Mouse (Mus musculus) forebrain, embryonic 11.5 days (tissue): Measurements from ENCODE around the gene Mrps35. TPM values are rescaled to one million over a fixed set of nuclear protein-coding genes. Genes with fewer than 3 reads are reported as not detected.

Experiments
- ATAC-seq: fragments of 200-750 bp; cut with Nextera tagmentation; replicated peaks from 2 replicates; pipeline ENCODE4 v1.8.0; 2017; ENCODE audit warnings: moderate TSS enrichment; ENCODE audit not compliant: low FRiP score
- DNase-seq: peaks from one replicate; pipeline ENCODE4 v3.0.0-alpha.2; 2017; ENCODE audit warnings: low spot score
- H3K27ac ChIP-seq: fragments of 300-500 bp; sonication (generic); 2 replicates; pipeline ENCODE4 v1.5.1; 2014; ENCODE audit warnings: low read depth, low read length
- H3K27me3 ChIP-seq: fragments of 300-500 bp; sonication (generic); 2 replicates; pipeline ENCODE4 v1.6.1; 2014; ENCODE audit warnings: mild to moderate bottlenecking, low read length, mixed read lengths; ENCODE audit not compliant: control insufficient read depth, insufficient read depth
- H3K36me3 ChIP-seq: fragments of 300-500 bp; sonication (generic); 2 replicates; pipeline ENCODE4 v1.6.1; 2014; ENCODE audit warnings: mild to moderate bottlenecking, low read length, moderate library complexity, mixed read lengths; ENCODE audit not compliant: control insufficient read depth, insufficient read depth
- H3K4me1 ChIP-seq: fragments of 300-500 bp; sonication (generic); replicated peaks from 2 replicates; pipeline ENCODE4 v1.6.1; 2014; ENCODE audit warnings: low read length, mixed read lengths; ENCODE audit not compliant: control insufficient read depth, insufficient read depth
- H3K4me2 ChIP-seq: fragments of 300-500 bp; sonication (generic); 2 replicates; pipeline ENCODE4 v1.6.1; 2014; ENCODE audit warnings: low read depth, mild to moderate bottlenecking, low read length, moderate library complexity, mixed read lengths; ENCODE audit not compliant: severe bottlenecking
- H3K4me3 ChIP-seq: fragments of 300-500 bp; sonication (generic); 2 replicates; pipeline ENCODE4 v1.5.1; 2014; ENCODE audit warnings: low read depth, low read length
- H3K9ac ChIP-seq: fragments of 300-500 bp; sonication (generic); 2 replicates; pipeline ENCODE4 v1.6.1; 2014; ENCODE audit warnings: low read length
- H3K9me3 ChIP-seq: fragments of 300-500 bp; sonication (generic); 2 replicates; pipeline ENCODE4 v1.6.1; 2016; ENCODE audit warnings: low read length, mixed read lengths; ENCODE audit not compliant: control insufficient read depth
- WGBS: fragments of 180-500 bp; shearing (Covaris S2); extraction: QIAGEN DNeasy Blood & Tissue Kit; methylation state at CpG from one replicate; pipeline ENCODE4 v1.1.7; 2014; 5-methylcytosine and 5-hydroxymethylcytosine counted together
- polyA plus RNA-seq: library from polyadenylated mRNA; unstranded; fragments of >200 nt; fragmentation: Nextera tagmentation; extraction: Ambion mirVana; gene quantifications from 2 replicates; pipeline ENCODE4 v1.2.1, GENCODE M21; 2014

Gene Mrps35
- polyA plus RNA-seq, 1 experiment from 2014 or later = 104 TPM

DNA sequence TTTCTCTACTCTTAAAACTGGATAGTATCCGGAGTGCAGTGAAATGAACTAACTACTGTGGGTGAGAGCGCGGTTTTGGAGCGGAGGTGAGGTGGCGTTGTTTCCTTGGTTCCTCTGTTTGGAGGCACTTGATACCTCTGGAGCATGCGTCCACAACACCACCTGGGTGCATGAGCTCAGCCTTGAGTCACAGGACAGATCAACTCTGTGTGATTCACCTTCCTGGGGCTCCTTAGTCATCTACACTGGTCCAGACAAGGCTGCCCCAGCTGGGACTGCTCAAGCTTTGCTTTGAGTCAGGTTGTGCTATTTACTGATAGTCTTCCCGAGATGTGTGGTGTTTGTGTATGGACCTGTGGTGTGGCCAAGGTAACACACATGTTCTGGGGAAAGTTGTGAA, 75.2 kb downstream of the Mrps35 start:
- 91% methylated on average over 7 of the region's 7 CpGs for whole genome bisulfite sequencing
- Histone ChIP-seq H3K9me3 (no peaks in the 10 kb centered on the region), H3K27me3 (no peaks in the 10 kb centered on the region), H3K9ac (no peak overlapping the region), H3K4me1 (no peaks in the 10 kb centered on the region), H3K4me3 (no peak overlapping the region), H3K36me3 (no peaks in the 10 kb centered on the region), H3K4me2 (no peak overlapping the region), H3K27ac (no peak overlapping the region)
- ATAC-seq (no peak), DNase-seq (no peak)

DNA sequence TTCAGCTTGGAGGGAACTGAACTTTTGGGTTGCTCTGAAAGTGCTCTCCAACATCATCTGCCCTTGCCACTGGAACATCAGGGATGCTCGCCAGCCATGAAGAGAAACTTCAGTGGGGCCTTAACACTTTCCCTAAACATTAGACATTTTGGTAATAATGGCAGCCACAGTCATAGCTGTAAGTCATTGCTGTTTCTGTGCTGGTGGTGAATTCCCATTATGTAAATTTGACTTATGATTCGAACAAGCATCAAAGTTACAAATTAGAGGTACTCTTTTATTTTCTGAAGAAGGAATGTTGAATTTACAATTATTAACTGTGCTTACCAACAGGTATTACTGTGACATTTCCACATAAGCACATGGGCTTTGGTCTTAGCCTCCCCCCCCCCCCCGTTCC, 75.6 kb downstream of the Mrps35 start:
- Histone ChIP-seq H3K4me1 (no peaks in the 10 kb centered on the region), H3K4me2 (no peak overlapping the region), H3K9ac (no peak overlapping the region), H3K4me3 (no peak overlapping the region), H3K27me3 (no peaks in the 10 kb centered on the region), H3K36me3 (no peaks in the 10 kb centered on the region), H3K9me3 (no peaks in the 10 kb centered on the region), H3K27ac (no peak overlapping the region)
- WGBS = 91% methylated on average over 3 of the region's 3 CpGs
- DNase-seq (no peak), ATAC-seq (no peak)

DNA sequence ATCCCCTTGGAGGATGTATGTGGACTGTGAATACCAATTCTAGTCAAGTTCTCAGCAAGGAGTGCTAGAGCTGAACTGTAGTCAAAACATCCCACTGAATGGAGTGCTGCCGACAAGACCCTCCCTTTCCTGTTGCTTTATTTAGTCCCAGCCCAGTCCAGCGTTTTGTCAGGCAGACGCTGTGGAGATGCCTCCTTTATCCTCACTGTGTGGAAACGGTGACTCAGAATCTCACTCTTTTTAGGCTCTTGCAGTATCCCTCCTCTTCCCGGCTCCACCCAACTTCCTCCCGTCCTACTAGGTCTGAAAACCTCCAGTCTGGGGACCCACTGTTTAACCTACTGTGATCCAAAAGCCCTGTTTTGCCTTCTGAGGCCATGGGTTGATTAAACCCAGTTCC, 78.8 kb downstream of the Mrps35 start:
- no peaks in the 10 kb centered on the region for H3K27me3 ChIP-seq
- no peaks in the 10 kb centered on the region for H3K9me3 ChIP-seq
- H3K27ac ChIP-seq = no peak overlapping the region
- 71% methylated on average over 6 of the region's 6 CpGs for WGBS
- no peaks in the 10 kb centered on the region for H3K36me3 ChIP-seq
- DNase-seq (no peak), ATAC-seq (no peak)
- no peak overlapping the region for H3K4me2 ChIP-seq
- no peaks in the 10 kb centered on the region for H3K4me1 ChIP-seq
- no peak overlapping the region for H3K9ac ChIP-seq
- H3K4me3 ChIP-seq = no peak overlapping the region

Other genes starting within 250 kb of the Mrps35 start
- gene Arntl2, start 246.7 kb upstream of the Mrps35 start, polyA plus RNA-seq = 0.86 and 1.3 TPM in 2 replicates
- not detected in 2 replicates for gene Smco2, start 192.7 kb upstream of the Mrps35 start, polyA plus RNA-seq
- 35.9 and 38.4 TPM in 2 replicates for gene Ppfibp1, start 154.3 kb upstream of the Mrps35 start, polyA plus RNA-seq
- gene 1700034J05Rik, start 88.3 kb upstream of the Mrps35 start, polyA plus RNA-seq = 0.08 and 0.09 TPM in 2 replicates
- gene Rep15, start 10.2 kb upstream of the Mrps35 start, polyA plus RNA-seq = 1.3 and 1.5 TPM in 2 replicates
- gene Mansc4, start 44.3 kb downstream of the Mrps35 start, polyA plus RNA-seq = 0.72 and 1.1 TPM in 2 replicates
- 8.4 and 9.0 TPM in 2 replicates for gene Klhl42, start 48.6 kb downstream of the Mrps35 start, polyA plus RNA-seq
- gene Pthlh, start 221.4 kb downstream of the Mrps35 start, polyA plus RNA-seq = 2.6 and 3.1 TPM in 2 replicates